Mouse (Mus musculus) spleen, adult 12 weeks (tissue): Measurements from ENCODE around the gene Prr3.
"Not testable (repeated sequence)": the region's sequence is repeated elsewhere in the genome, so short reads cannot be mapped to it uniquely, and the experiment has no call there.

Experiments used
- DNase-seq: peaks from one replicate; pipeline ENCODE4 v3.0.0; 2022; ENCODE audit warnings: low spot score

Gene Prr3

DNA sequence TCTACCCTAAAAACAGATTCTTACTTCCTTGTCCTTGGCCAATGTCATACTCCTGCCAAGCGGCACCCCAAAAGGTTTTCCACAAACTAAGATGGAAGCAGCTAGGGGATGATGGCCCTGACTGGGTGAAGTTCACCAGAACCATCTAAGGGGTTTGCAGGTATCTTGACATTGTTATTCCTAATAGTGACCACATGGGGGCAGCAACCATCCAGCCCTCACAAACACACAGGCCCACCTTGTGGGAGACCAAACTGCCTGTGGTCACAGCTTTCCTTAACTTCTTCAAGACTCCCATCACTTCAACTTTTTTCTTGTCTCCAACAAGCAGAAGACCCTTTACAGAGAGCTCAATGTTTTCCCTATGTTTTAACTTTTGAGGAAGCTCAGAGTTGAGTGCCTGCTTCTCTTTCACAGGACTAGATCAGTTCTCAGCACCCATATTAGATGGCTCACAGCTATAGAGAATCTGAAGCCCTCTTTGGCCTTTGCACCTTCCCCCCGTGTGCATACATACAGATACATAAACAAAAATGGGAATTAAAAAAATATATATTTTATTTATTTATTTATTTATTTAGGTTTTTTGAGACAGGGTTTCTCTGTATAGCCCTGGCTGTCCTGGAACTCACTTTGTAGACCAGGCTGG is 42.2 kb downstream of the Prr3 start:
- DNase-seq: no peak

DNA sequence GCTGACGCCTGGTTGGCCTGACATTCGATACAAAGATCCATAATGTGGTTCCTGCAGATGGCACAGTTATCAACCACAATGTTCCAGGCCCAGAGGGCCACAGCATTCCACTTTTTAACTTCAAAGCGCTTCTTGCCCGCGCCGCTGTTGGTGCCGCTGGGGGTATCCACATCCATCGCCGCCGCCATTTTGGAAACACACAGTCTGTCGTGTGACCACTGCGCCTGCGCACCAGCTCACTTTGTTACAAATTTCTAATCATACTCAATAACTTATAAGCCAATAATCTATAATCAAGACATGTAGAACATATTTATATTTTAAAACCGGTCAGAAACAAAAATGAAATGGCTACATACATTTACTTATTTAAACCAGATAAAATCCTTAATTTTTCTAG is 44.3 kb downstream of the Prr3 start:
- DNase-seq: not testable (repeated sequence)

- no peak for DNase-seq
Measured at GRCm38 (mm10) chr17:35932608-35933007, 47.4 kb downstream of the Prr3 start.

DNA sequence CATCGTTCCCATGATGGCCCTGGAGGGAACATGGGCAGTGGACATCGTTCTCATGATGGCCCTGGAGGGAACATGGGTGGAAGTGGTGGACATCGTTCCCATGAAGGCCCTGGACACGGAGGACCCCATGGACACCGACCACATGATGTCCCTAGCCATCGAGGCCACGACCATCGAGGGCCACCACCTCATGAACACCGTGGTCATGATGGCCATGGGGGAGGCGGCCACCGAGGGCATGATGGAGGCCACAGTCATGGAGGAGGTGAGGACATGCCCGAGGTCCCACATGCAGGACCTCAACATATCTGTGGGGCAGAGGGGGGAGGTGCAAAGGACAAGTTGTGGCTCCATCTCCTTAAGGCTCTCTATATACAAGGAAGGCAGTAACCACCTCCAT is 49.4 kb downstream of the Prr3 start:
- no peak for DNase-seq

DNA sequence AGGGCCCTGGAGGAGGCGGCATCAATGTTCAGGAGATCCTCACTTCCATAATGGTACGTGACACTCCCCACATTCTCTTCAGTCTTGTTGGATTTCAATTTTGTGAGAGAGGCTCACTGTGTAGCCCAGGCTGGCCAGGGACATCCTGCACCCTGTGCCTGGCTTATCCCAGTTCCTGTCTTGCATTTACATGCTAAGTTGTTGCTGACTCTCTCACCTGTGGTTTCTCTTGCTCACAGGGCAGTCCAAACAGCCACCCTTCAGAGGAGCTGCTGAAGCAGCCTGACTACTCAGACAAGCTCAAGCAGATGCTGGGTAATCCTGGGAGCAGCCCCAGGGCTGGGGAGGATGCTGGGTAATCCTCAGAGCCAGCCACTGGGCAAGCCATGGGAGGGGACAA is 50.5 kb downstream of the Prr3 start:
- DNase-seq: no peak

DNA sequence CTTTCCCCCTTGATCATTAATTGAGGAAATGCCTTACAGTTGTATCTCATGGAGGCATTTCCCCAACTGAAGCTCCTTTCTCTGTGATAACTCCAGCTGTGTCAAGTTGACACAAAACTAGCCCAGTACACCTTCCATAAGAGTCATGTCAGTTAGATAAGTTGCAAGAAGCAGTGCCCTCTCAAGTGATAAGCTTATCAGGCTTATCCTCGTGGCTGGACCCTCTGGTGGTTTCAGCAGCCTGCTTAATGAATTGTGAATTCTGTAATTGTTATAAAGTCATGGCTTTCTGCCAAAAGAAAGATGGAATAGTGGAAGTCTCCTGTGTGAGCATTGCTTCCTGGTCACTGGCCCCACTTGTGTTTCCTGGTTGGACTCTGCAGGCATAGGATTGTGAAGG is 52.6 kb downstream of the Prr3 start:
- DNase-seq: no peak

- DNase-seq: no peak
Measured at GRCm38 (mm10) chr17:35923281-35923680, 56.8 kb downstream of the Prr3 start.

DNA sequence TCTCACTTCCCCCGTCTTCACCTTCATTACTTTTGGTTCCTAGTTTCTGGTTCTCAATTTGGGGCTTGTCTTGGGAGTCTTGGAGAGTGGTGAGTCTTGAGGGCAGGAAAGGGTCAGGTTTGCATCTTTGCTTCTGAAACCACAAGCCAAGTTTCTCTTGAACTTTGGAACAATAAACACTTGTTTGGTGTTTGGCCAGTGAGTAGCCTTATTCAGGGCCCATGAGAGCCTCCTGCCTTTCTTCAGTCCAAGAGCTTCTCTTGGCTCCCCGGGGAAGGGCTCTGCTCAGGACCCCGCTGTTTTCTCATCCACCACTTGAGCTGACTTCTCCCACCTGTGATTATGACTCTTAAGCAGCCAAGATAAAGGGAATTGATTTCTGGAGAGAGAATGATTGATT is 57.5 kb downstream of the Prr3 start:
- no peak for DNase-seq
